Mouse (Mus musculus) limb, embryonic 14.5 days (tissue): ENCODE measurements around the gene Ak1. TPM values are rescaled to one million over a fixed set of nuclear protein-coding genes. Genes with fewer than 3 reads are reported as not detected.
A peak's percentile ranks its signal among the peaks of the same experiment; 100 is the strongest.

Source experiments
- ATAC-seq: fragments of 200-750 bp; cut with Nextera tagmentation; 2 replicates; pipeline ENCODE4 v1.8.0; 2017; ENCODE audit warnings: low read depth, moderate number of reproducible peaks, moderate TSS enrichment; ENCODE audit not compliant: low FRiP score
- DNase-seq: peaks from one replicate; pipeline ENCODE4 v3.0.0-alpha.2; 2015; ENCODE audit warnings: low spot score
- H3K27ac ChIP-seq: fragments of 300-500 bp; sonication (generic); replicated peaks from 2 replicates; pipeline ENCODE4 v1.5.1; 2014; ENCODE audit warnings: low read depth, mild to moderate bottlenecking, low read length, moderate library complexity, mixed read lengths
- H3K27me3 ChIP-seq: fragments of 300-500 bp; sonication (generic); 2 replicates; pipeline ENCODE4 v1.6.1; 2014; ENCODE audit warnings: low read length, mixed read lengths; ENCODE audit not compliant: control insufficient read depth, insufficient read depth
- H3K36me3 ChIP-seq: fragments of 300-500 bp; sonication (generic); 2 replicates; pipeline ENCODE4 v1.6.1; 2014; ENCODE audit warnings: mild to moderate bottlenecking, low read length, moderate library complexity, mixed read lengths; ENCODE audit not compliant: control insufficient read depth, insufficient read depth
- H3K4me1 ChIP-seq: fragments of 300-500 bp; sonication (generic); 2 replicates; pipeline ENCODE4 v1.6.1; 2014; ENCODE audit warnings: antibody characterized with exemption, low read length, mixed read lengths; ENCODE audit not compliant: control insufficient read depth, insufficient read depth
- H3K4me2 ChIP-seq: fragments of 300-500 bp; sonication (generic); replicated peaks from 2 replicates; pipeline ENCODE4 v1.6.1; 2014; ENCODE audit warnings: low read depth, mild to moderate bottlenecking, low read length, moderate library complexity; ENCODE audit not compliant: severe bottlenecking
- H3K4me3 ChIP-seq: fragments of 300-500 bp; sonication (generic); replicated peaks from 2 replicates; pipeline ENCODE4 v1.5.1; 2014; ENCODE audit warnings: low read length
- H3K9ac ChIP-seq: fragments of 300-500 bp; sonication (generic); 2 replicates; pipeline ENCODE4 v1.6.1; 2014; ENCODE audit warnings: mild to moderate bottlenecking, low read depth, low read length, moderate library complexity; ENCODE audit not compliant: severe bottlenecking
- H3K9me3 ChIP-seq: fragments of 300-500 bp; sonication (generic); 2 replicates; pipeline ENCODE4 v1.6.1; 2016; ENCODE audit warnings: low read length; ENCODE audit not compliant: control insufficient read depth
- POLR2A ChIP-seq: fragments of 200-500 bp; IDR thresholded peaks from 2 replicates; pipeline ENCODE4 v1.8.0; 2012; ENCODE audit warnings: inconsistent platforms, mild to moderate bottlenecking, moderate library complexity, borderline replicate concordance; ENCODE audit not compliant: insufficient read depth, insufficient read length; ENCODE audit errors: extremely low read depth
- WGBS: fragments of 180-500 bp; shearing (Covaris S2); extraction: QIAGEN DNeasy Blood & Tissue Kit; methylation state at CpG from one replicate; pipeline ENCODE4 v1.1.7; 2014; 5-methylcytosine and 5-hydroxymethylcytosine counted together
- polyA plus RNA-seq, 2 experiments: library from polyadenylated mRNA; depleted of rRNA in 1 of 2; stranded (reverse) in 1 of 2; unstranded in 1 of 2; fragments of >200 nt; fragmentation: Nextera tagmentation in 1 of 2; extraction: Ambion mirVana in 1 of 2; gene quantifications; 2 replicates each; pipeline versions ENCODE4 v1.2.1 to v1.2.3; 2012 to 2014

Gene Ak1
- polyA plus RNA-seq (2012; rRNA removed) (25.5 and 26.7 TPM in 2 replicates), polyA plus RNA-seq (2014; fragmentation: Nextera tagmentation; extraction: Ambion mirVana) (44.1 and 56.2 TPM in 2 replicates)

DNA sequence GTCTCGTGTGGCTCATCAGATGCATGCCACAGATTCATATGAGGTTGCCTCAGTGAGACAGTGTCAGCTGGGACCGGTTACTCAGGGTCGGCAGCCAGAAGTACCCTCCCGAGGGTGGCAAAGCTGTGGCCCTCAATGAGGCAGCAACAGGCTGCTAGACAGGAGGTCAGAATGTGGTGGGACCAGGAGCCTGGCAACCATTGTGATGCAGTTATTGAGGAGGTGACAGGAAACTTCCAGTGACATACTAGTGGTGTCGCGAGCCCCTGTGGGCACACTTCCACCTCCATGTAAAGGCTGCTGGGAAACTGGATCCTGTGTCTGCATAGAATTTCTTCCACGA is at the start of gene Ak1:
Ak1 (plus strand) TSS at position 242 of the 343 bp plus-strand sequence.
- no peak within 1 kb of the TSS; the same call in 1 of the 2 replicates for H3K4me2 ChIP-seq
- H3K27me3 ChIP-seq: no peaks in the 10 kb centered on the region
- 0 out of 2 replicates have a peak within 1 kb of the TSS, but pooled peaks have one; percentile 21 for H3K9ac ChIP-seq
- WGBS: 29% methylated on average over 7 of the region's 7 CpGs
- H3K4me1 ChIP-seq: peaks cover 47% of the 10 kb centered on the region
- peaks cover 20% of the 10 kb centered on the region for H3K36me3 ChIP-seq
- no peak for TF ChIP-seq POLR2A
- no peak within 1 kb of the TSS for H3K4me3 ChIP-seq
- DNase-seq: no peak
- ATAC-seq: no peak
- H3K9me3 ChIP-seq: no peaks in the 10 kb centered on the region; the same call in 1 of the 2 replicates
- peak within 1 kb of the TSS; percentile 69 for H3K27ac ChIP-seq

DNA sequence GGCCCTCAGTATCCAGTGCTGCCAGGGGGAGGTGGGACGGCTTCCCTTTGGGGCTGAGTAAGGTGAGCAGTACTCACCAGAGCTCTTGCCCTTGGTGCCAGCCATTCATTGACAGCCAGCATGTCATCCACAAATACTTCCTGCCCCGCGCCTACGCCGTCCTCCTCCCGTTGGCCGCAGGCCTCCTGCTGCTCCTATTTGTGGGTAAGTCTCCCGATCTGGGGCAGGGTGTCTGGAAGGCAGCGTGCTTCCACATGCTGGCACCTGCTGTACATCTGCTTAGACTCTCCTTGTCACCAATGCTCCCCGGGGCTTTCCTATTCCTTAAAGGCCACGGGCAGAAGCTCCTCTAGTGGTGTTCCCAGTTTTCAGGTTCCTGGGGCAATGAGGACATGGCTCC is 49.4 kb upstream of the Ak1 start:
- H3K9ac ChIP-seq: no peak overlapping the region
- H3K27me3 ChIP-seq: no peaks in the 10 kb centered on the region
- H3K9me3 ChIP-seq: no peaks in the 10 kb centered on the region
- no peak overlapping the region for H3K4me2 ChIP-seq
- TF ChIP-seq POLR2A: no peak
- no peak overlapping the region for H3K27ac ChIP-seq
- no peak for ATAC-seq
- peaks cover 27% of the 10 kb centered on the region for H3K36me3 ChIP-seq
- 92% methylated on average over 11 of the region's 11 CpGs for WGBS
- peaks cover 14% of the 10 kb centered on the region for H3K4me1 ChIP-seq
- no peak overlapping the region for H3K4me3 ChIP-seq
- DNase-seq: no peak

DNA sequence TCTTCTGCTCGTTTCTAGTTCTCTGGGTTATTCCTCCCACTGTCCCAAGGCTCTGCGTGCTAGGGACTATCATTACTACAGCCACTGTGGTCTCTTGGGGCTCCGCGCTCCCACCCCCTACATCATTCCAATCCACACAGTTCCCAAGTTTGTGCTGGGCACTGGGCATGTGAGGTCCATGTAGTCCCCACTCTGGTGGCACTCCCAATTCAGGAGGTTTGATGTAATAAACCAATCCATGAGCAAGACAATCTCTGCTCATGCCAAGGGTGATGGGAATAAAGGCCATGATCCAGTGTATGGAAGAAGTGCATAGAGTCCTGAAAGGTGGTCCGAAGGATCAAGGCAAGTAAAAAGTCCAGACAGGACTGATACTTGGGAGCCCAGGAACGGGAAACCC is 47.1 kb upstream of the Ak1 start, which contains the start of gene Pip5kl1:
Pip5kl1 (plus strand) TSS at position 301 of the 400 bp plus-strand sequence.
- no peak for DNase-seq
- ATAC-seq: no peak
- Histone ChIP-seq H3K9ac (peak within 1 kb of the TSS; percentile 47), H3K36me3 (peaks cover 5% of the 10 kb centered on the region), H3K4me3 (peak within 1 kb of the TSS; percentile 48), H3K27ac (no peak within 1 kb of the TSS), H3K9me3 (no peaks in the 10 kb centered on the region), H3K27me3 (no peaks in the 10 kb centered on the region), H3K4me2 (peak within 1 kb of the TSS; percentile 96), H3K4me1 (peaks cover 14% of the 10 kb centered on the region)
- WGBS: 83% methylated on average over 6 of the region's 6 CpGs
- TF ChIP-seq POLR2A: no peak

DNA sequence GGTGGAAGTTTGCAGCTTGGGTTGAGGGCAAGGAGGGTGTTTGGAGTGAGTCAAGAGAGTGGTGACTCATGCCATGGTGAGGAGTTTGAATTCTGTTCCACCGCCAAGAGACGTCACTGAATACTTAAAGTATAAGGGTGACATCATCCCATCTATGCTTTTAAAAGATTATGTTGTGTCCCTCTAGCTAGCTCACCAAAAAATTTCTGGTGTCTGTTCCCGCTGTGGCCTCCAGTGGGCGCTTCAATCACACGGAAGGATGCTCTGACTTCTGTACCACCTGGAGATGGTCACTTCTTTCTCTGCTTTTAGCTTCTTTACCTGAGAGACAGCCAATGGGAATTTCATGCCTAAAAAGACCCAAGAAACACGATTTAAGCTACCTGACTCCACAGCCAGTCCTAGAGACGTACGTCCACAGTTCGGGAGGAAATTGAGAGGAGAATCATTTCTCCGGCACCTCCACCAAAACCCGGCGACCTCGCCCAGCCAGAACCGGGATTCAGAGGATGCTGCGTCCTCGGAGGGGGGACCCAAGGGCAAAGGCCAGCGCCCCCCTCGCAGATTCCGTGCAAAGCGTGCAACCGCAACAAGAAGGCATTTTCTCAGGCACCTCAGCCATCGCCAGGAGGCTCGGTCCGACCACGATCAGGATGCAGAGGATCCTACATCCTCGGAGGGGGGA is 46.5 kb upstream of the Ak1 start:
- no peak overlapping the region for H3K27ac ChIP-seq
- peak overlapping the region; percentile 48 for H3K4me3 ChIP-seq
- no peaks in the 10 kb centered on the region for H3K9me3 ChIP-seq
- no peaks in the 10 kb centered on the region for H3K27me3 ChIP-seq
- no peak for DNase-seq
- H3K36me3 ChIP-seq: peaks cover 4% of the 10 kb centered on the region
- H3K4me1 ChIP-seq: peaks cover 14% of the 10 kb centered on the region
- TF ChIP-seq POLR2A: no peak
- H3K9ac ChIP-seq: peak overlapping the region; percentile 47
- 2% methylated on average over 26 of the region's 26 CpGs for WGBS
- no peak for ATAC-seq
- H3K4me2 ChIP-seq: peak overlapping the region; percentile 96

DNA sequence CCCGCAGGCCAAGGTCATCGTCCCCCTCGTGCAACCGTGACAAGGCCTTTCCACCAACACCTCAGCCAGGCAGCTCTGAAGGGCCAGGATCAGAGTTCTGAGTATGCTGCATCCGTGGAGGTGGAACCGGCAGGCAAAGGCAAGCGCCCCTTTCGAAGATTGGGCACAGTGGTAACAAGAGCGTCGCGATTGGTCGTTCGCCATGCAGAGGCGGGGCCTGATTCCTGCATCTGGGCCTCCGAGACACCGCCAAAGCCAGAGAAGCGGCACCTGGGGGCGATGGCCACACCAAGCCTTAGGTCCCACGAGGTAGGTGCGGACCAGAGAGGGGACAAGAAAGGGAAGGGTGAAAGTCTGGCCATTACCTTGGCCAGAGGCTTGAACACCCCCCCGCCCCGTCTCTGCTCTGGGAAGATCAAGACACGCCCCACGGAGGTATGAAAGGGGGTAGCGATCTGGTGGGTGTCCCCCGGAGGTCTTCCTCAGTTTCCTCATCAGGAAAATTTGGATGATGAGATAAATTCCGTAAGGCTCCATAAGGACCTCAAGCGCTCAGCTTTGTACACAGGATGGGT is 45.9 kb upstream of the Ak1 start, which contains the start of gene 9430097D07Rik:
9430097D07Rik (minus strand) TSS at position 99 of the 575 bp plus-strand sequence.
- Histone ChIP-seq H3K27me3 (no peaks in the 10 kb centered on the region), H3K9me3 (no peaks in the 10 kb centered on the region), H3K9ac (peak within 1 kb of the TSS; percentile 47), H3K4me1 (peaks cover 14% of the 10 kb centered on the region), H3K4me3 (peak within 1 kb of the TSS; percentile 48), H3K4me2 (peak within 1 kb of the TSS; percentile 96), H3K27ac (no peak within 1 kb of the TSS), H3K36me3 (peaks cover 4% of the 10 kb centered on the region)
- no peak for TF ChIP-seq POLR2A
- DNase-seq: peak; percentile 68
- WGBS: 5% methylated on average over 28 of the region's 28 CpGs
- ATAC-seq: peak; percentile 34; the same call in 1 of the 2 replicates
